Mouse (Mus musculus) urinary bladder, adult 18-20 months (tissue): ENCODE measurements around the gene Rpl32.
A peak's percentile ranks its signal among the peaks of the same experiment; 100 is the strongest.
"Not testable (repeated sequence)": the region's sequence is repeated elsewhere in the genome, so short reads cannot be mapped to it uniquely, and the experiment has no call there.

Experiments
- DNase-seq, 2 experiments: peaks; one replicate each; pipeline ENCODE4 v3.0.0; 2022; ENCODE audit warnings: low spot score in 2 of 2, mixed read lengths in 2 of 2

Rpl32 gene

DNA sequence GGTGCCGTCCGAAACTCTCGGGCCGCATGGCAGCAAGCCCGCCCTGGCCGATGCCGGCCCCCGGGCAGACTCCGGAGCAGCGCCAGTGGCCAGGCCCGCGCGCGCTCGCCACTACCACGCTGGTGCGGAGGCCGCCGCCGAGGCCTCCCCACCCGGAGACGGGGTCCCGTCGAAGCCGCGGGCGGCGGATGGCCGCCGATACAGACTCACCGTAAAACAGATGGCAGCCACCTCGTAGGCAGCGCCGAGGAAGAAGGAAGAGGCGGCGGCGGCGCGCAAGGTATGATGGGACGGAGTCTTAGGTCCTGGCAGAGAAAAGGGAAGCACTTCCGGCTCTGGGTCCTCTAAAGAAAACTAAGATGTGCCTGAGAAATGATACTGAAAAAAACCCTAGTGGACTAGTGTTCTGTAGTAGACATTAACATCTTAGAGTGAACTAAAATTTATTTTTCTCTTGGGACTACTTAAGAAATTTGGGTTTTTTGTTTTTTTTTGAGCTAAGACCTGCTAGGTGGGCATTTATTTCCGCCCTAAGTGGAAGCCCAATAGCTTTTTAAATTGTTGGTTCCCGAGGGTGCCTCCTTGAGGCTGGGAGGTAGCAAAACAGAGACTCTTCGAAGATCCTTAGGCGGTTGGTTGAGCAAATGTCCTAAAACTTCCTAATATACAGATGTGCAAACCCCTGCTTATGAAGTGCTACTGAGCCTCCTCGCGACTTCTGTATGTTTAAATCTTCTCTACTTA, at the start of gene Rpl32:
Gene Rpl32 (minus strand): TSS at position 260 of the 744 bp plus-strand sequence.
- peak; percentile 76 to 82 for DNase-seq

DNA sequence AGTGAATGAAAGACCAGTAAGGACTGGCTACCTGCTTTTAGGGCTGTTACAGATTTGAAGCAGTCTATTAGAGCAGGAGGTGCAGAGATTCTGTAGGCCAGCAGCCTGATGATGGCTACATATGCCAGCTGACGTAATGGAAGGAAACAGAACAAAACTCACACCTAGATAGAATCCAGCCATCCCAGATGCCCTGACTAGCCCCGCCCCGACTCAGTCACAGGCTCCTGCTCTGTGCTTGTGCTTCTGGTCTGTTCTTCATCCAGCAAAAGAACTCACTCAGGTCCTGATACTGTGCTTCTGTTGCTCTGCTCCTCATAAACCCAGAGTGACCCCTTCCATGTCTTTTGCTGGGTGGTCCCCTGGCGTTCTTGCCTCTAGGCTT, 47.8 kb upstream of the Rpl32 start:
- DNase-seq: no peak

DNA sequence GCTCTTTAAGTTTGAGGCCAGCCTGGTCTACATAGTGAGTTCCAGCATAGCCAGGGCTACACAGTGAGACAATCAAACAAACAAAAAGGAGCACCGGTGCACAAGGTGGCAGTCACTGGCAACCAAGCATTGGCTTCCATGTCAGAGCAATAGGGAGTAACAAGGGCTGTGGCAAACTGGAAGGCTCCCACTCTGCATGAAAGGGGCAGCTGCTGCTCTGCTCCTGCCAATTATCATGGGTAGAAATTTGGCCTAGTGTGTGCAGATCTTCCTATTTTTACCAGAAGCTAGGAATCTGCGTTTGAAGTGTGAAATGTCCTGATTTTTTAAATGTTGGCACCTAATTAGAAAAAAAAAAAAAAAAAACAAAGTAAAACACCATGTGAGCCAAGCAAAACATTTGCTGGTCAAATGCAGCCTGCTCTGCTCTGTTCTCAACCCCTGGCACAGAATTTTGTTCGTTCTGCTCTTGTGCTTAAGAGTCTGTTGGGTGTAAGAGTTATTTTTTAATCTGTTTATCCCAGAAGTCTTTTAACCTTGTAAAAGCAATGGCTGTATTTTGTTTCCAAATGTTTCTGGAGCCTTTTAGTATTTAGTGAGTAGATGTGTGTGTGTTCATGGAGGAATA, 47.3 kb upstream of the Rpl32 start:
- no peak for DNase-seq

DNA sequence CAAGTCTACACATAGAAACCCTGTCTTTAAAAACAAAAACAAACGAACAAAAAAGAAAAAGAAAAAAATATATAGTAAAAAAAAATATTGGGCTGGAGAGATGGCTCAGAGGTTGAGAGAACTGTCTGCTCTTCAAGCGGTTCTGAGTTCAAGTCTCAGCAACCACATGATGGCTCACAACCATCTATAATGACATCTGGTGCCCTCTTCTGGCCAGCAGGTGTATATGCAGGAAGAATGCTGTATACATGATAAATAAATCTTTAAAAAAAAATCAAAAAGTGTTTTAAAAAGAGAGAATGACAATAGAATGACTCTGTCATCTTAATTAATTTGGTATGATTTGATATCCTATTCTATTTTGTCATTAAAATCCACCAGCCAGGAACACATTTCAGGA, 45.9 kb upstream of the Rpl32 start:
- no peak for DNase-seq

DNA sequence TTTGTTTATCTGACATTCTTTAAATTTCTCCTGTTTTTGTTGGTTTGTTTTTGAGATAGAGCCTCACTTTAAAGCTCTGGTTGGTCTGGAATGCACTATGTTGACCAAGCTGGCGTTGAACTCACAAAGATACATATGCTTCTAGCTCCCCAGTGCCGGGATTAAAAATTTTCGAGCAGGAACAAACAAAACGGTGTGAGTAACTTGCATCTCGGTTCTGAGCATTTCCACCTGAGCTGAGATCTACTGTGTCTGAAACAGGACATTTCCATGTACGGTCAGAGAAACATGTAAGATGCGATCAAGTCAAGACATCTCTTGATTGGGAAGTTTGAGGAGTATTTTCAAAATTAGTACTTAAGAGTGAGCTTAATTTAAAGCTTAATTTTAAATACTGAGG, 45.4 kb upstream of the Rpl32 start:
- no peak for DNase-seq

DNA sequence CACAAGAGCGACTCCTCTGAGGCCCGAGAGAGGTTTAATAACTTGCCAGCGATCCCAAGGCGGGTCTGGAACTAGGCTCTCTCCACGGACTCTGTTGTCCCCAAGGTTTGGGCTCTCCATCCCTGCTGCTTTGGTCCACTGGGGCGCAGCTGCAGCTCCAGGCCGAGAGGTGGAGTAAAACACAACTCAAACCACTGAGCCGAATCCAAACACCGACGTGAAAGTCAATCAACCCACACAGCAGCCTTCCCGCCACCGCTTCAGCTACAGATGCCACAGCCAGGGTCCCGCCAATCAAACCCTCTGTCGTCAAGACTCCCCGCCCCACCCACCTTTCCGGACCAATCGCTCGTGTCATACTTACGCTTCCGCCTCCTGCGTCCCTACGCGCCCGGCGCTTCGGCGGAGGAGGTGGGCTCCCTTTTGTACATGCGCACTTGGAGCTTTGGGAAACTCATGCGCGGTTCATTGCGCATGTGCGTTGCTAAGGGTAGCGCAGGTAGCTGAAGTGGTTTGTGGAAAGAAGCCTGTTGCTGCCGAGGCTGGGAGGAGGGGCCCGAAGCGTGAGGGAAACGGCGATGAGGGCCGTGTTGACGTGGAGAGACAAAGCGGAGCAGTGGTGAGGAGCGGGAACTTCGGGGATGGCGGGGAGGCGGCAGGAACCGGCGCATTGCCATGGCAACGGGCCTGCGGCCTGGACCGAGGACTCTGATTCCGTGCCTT, 44.7 kb upstream of the Rpl32 start, which contains the start of the genes Mbd4 and Ift122:
Gene Mbd4 (minus strand): TSS at position 281 of the 723 bp plus-strand sequence.
Gene Ift122 (plus strand): TSS at position 380 of the 723 bp plus-strand sequence.
- peak; percentile 87 to 98 for DNase-seq

DNA sequence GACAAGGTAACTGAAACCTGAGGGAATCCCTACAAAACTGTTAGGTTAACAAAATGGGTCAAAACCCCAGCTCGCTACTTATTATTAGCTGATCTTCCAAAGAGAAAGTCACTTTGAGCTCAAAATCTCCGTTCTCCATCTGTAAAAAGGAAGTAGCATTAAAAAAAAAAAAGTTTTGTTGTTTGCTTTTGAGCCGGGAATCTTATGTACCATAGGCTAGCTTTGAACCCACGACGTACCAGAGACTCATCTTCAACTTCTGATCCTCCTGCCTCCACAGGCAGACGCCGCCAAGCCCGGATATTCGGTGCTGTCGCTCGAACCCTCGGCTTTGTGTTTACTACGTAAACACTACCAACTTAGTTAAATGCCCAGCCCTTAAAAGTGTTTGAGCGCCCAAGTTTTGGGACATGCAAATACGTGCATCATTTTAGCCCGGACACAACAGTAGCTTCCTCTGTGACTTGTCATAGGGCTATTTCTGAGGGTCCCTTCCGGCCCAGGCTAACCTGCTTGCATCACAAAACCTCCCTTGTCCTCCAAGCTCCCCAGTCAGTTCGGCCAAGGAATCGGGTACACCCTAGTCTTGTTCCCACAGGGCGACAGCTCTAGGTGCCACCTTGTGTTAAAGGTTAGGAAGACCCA, 44.0 kb upstream of the Rpl32 start:
- DNase-seq: no peak

DNA sequence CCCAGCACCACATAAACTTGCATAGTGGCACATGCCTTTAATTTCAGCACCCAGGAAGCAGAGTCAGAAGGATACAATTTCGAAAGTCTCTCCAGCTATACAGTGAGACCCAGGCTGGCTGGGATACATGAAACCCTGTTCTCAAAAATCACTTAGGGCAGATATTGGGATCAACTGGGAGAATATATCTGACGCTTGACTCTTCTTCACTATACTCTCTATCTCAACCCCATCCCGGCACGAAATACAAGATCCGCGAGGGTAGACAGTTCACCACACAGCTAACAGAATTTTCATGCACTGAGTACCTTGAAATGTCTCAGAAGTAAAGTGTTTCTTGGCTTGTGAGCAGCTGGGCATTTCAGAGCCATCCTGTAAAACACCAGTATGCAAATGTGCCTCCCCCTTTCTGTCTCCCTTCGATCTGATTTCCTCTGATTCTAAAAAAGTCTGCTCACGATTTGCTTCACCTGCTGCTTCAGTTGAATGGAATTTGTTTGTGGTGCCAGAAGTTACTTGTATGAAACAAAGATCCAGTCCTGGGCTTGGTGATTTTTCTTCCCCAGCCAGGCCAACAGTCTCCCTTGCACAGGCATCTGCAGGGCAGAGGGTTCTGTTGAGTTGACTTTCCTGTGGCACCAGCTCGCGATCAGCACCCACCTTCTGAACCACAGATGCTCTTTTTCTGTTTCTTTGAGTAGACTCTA, 40.2 kb upstream of the Rpl32 start:
- DNase-seq: no peak

DNA sequence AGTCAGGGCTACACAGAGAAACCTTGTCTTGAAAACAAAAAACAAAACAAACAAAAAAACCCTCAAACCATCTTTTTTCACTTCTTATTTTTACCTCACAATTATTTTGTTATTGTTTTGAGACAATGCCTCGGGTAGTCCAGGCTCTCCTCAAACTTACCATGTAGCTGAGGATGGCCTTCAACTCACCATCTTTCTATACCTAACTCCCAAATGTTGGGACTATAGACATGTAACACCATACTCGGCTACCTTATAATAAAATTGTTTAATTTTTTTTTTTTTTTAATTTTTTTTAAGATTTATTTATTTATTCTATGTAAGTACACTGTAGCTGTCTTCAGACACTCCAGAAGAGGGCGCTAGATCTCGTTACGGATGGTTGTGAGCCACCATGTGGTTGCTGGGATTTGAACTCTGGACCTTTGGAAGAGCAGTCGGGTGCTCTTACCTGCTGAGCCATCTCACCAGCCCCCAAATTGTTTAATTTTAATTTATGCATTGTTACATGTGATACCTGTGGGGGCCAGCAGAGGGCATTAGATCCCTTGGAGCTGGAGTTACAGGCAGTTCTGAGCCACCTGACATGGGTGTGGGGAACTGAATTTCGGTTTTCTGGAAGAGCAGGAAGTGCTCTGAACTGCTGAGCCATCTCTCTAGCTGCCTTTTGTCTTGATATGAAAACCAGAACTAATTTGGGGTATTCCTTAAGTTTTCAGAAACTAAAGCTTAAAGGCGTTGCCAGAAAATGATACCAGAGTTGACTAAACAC, 38.3 kb upstream of the Rpl32 start:
- DNase-seq: peak; percentile 20 to 26

DNA sequence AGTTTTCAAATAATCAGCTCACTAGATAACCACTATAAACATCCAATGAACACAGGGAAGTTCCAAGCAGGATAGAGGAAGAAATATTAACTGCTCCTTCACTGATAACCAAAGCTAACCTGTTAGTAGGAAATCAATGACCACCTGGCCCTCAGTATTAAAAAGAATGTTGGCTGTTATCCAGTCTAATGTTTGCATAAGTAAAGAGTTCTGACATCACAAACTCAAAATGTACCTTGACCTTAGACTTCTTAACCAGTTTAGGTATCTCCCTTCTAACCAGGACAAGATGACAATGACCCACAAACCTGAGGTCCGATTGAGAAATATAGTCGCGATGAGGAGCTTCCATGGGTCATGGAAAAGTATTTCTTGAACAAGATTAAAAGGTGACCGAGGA, 36.5 kb upstream of the Rpl32 start:
- DNase-seq: no peak

DNA sequence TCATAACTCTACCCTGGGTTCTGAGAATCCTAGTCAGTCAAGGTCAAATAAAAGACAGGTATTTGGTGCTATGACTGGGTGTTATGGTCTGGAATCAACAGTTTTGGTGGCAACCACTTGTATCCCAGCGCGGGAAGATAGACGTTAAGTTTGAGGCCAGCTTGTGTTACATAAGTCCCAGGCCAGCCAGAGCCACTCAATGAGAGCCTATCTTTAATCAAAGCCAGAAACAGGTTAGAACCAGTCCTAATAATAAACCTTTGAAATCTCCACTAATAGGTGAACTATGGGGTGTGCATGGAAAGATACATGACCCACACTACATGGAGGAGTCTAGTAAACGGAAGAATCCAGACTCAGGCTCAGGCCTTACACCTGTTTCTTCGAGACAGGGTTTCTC, 30.2 kb upstream of the Rpl32 start:
- no peak for DNase-seq

DNA sequence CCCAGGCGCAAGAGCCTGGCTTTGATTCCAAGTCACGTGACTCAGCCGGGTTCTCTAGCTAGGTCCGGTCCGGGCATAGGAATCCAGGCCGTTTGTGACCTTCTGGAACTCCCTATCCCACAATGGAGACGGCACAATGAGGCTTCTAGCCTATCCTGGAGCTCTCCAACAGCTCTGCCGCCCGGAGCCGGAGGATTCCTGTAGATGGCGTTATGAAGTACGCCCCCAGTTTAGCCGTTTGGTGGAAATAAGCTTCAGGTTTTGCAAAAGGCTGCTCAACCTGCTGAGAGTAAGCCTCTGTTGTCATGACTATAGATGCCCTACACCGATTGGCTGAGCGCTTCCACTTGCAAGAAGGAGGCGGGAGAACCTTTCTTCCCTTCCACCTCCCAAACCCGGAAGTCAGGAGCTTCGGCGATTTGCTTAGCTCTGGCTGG, 29.6 kb upstream of the Rpl32 start, which contains the start of gene Efcab12:
Gene Efcab12 (minus strand): TSS at position 252 of the 437 bp plus-strand sequence.
- peak; percentile 43 to 64 for DNase-seq

DNA sequence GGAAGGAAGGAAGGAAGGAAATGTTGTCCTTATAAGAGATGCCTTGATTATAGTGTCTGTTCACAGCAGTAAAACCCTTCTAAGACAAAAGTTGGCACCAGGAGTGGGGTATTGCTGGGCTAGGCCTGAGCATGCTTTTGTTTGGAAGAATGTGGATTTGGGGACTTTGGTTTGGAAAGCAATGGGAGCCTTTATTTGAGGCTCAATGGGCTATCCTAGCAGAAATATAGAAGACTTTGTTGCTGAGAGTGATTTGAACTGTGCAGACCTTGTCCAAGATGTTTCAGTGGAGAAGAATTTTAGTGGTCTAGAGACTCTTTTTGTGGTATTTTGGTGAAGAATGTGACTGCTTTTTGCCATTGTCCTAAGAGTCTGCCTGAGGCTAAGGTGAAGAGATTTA, 25.3 kb upstream of the Rpl32 start:
- no peak for DNase-seq

DNA sequence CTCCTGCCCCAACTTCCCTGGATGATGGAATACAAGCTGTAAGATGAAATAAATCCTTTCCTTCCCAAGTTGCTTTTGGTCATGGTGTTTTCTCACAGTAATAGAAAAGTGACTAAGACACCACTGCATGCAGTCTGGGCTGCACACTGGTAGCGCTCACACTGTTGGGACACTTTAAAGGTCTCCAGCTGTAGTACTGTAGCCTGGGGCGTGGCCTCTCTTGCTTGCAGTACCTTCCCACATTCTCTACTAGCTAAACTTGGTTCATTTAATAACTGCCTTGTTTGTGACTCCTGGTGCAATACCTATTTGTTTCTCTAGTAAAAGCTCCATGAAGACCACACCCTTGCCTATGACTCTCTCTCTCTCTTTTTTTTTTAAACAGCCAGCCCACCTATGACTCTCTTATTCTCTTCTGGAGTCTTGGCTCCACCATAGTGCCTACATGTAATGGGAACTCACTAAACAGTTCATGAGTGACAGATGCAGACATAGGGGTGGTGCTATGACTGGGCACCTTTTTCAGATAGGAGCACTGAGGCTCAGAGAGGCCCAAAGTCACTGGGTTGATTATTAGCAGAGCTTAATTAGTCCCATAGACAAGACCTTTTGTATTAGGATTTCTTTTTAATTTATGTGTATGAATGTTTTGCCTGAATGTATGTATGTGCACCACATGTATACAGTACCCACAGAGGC, 23.8 kb upstream of the Rpl32 start:
- DNase-seq: no peak

DNA sequence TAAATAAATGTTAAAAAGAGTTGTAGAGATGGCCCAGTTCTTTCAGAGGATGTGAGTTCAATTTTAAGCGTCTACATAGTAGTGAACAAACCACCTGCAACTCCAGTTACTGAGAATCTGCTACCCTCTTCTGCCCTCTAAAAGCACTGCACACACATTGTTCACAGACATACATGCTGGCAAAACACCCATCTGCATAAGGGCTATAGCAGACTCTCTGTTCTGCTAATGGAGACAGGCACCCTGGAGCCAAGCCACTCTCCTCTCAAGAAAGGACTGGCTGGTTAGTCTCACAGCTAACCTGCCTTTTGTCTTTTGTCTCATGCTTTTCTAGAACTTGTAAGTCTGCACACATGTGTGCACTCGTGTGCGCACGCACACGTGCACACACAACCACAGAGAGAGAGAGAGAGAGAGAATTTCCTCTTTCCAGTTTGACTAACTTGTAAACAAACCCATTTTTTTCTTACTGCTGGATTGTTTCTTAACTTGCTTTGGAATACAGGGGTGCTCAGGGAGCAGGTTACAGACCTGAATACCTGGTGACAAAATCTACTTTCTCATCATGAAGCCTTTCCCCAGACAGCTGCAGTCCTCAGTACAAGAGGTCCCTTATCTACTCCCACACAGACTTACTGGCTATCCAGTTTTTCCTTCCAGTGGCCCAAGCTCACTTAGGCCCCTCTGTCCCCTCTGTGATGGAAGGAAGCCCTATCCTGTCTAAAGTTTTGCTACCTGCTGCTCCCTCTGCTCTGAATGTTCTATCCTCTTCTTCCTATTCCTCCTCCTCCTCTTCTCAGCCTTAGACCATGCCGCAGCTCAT, 22.4 kb upstream of the Rpl32 start:
- DNase-seq: no peak

DNA sequence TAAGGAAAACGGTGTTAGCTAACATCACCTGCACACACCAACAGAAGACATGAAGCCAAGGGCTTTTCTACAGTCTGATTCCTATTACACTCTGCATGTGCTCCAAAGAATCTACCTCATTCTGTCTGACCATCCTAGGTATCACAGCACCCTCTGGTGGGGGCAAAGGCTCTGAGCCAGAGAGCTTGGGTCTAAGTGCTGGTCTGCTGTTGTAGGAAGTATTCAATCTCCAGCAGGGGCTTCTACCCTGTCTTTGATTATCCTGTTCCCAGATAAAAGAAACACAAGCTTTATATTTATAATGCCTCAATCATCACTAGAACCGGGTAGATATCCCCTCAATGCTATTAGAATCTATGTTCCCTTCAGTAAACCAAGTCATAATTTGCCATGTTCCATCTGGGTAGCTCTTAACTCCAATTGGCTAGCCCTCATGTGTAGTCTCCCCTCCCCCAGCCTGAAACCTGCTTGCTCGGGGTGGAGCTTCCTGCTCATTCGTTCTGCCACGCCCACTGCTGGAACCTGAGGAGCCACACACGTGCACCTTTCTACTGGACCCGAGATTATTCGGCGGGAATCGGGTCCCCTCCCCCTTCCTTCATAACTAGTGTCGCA, 15.4 kb upstream of the Rpl32 start:
- not testable (repeated sequence) for DNase-seq

DNA sequence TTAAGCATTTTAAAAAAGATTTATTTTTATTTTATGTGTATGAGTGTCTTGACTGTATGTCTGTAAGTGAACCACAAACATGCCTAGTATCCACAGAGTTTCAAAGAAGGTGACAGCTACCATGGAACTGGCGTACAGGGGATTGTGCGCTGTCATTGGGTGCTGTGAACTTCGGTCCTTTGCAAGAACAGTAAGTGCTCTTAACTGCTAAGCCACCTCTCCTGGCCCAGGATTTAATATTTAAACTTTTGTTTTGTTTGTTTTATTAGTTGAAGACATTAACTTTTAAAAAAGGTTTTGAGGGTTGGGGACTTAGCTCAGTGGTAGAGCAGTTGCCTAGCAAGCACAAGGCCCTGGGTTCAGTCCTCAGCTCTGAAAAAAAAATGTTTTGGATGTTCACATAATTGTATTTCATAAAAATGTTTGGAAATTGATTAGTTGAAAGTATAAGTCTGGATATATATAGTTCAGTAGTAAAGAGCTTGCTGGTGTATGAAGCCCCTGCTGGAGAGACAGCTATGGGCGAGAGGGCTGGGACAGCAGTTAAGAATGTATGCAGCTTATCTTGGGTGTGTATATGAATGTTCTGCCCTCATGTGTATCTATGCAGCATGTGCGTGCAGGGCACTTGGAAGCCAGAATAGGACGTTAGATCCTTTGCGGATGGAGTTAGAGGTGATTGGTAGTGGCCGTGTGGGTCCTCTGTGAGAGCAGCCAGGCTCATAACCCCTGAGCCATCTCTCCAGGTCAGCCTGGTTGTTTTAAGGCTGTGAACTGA, 12.9 kb upstream of the Rpl32 start:
- no peak for DNase-seq

DNA sequence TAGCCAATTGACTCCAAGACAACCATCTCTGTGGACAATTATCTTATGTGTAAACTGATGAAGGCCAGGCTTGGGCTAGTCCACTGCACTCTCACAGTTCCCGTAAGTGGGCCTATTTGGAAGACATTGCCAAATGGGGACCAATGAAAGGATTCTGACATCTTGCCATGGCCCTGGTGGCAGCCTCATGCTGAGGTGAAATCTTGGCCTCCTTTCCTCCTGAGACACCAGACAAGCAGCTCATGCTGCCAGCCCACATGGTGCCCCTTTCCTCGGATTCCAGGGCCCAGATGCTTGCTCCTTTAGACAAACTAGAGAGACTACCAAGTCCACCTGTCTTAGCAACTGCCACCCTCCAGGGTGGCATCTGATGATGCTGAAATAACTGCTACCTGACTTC, 9.6 kb upstream of the Rpl32 start:
- no peak for DNase-seq
